Mouse (Mus musculus) erythroblast, adult 5-6 weeks (primary cell): Measurements from ENCODE around the gene Exoc5. TPM values are rescaled to one million over a fixed set of nuclear protein-coding genes. Genes with fewer than 3 reads are reported as not detected.

Source experiments
- ATAC-seq: replicated peaks from 2 replicates; pipeline ENCODE4 v1.8.0; 2016; ENCODE audit warnings: moderate number of reproducible peaks, mild to moderate bottlenecking, moderate TSS enrichment, inconsistent platforms; ENCODE audit not compliant: poor library complexity, low FRiP score, severe bottlenecking
- total RNA-seq, 2 experiments: library from RNA; stranded (forward) in 1 of 2; stranded (reverse) in 1 of 2; fragments of 150-400 nt in 1 of 2; fragments of 200-764, 138-1000 nt in 1 of 2; gene quantifications; 2 replicates each; pipeline versions ENCODE4 v1.2.3 to v1.2.4; 2015 to 2017; ENCODE audit warnings: low replicate concordance in 2 of 2

Exoc5 gene
- total RNA-seq, 2 experiments from 2014 or later, result 25.0 to 26.4 TPM

- no peak for ATAC-seq
Measured at GRCm38 (mm10) chr14:49008399-49009189, 57.9 kb downstream of the Exoc5 start.

- no peak for ATAC-seq
Measured at GRCm38 (mm10) chr14:49007979-49008378, 58.5 kb downstream of the Exoc5 start.

- no peak for ATAC-seq
Measured at GRCm38 (mm10) chr14:49001655-49002054, 64.8 kb downstream of the Exoc5 start.

- no peak for ATAC-seq
Measured at GRCm38 (mm10) chr14:48998795-48999194, 67.7 kb downstream of the Exoc5 start.

GRCm38 (mm10) chr14:48993861-48994260 is 72.6 kb downstream of the Exoc5 start:
- no peak for ATAC-seq

- no peak for ATAC-seq
Measured at GRCm38 (mm10) chr14:48992070-48992580, 74.3 kb downstream of the Exoc5 start.

GRCm38 (mm10) chr14:48991144-48991522 is 75.3 kb downstream of the Exoc5 start:
- ATAC-seq, result no peak

- ATAC-seq, result no peak
Measured at GRCm38 (mm10) chr14:48990471-48991143, 75.8 kb downstream of the Exoc5 start.

- no peak for ATAC-seq
Measured at GRCm38 (mm10) chr14:48989831-48990230, 76.6 kb downstream of the Exoc5 start.

- no peak for ATAC-seq
Measured at GRCm38 (mm10) chr14:48986231-48986630, 80.2 kb downstream of the Exoc5 start.

- no peak for ATAC-seq
Measured at GRCm38 (mm10) chr14:48985673-48986072, 80.8 kb downstream of the Exoc5 start.

GRCm38 (mm10) chr14:48978971-48979388 is 87.5 kb downstream of the Exoc5 start:
- ATAC-seq, result no peak

GRCm38 (mm10) chr14:48971546-48971945 is 94.9 kb downstream of the Exoc5 start:
- ATAC-seq, result no peak

GRCm38 (mm10) chr14:48968670-48969069 is 97.8 kb downstream of the Exoc5 start:
- ATAC-seq, result no peak

Other genes starting within 250 kb of the Exoc5 start
- 18.2 and 20.8 TPM in 2 replicates for gene Ap5m1, start 556 bp downstream of the Exoc5 start, total RNA-seq (2015; ENCODE audit: low replicate concordance)
- 13.9 and 18.5 TPM in 2 replicates for gene Ap5m1, start 556 bp downstream of the Exoc5 start, total RNA-seq (2017; ENCODE audit: low replicate concordance)
- 6.9 and 15.6 TPM in 2 replicates for gene Naa30, start 105.6 kb upstream of the Exoc5 start, total RNA-seq (2015; ENCODE audit: low replicate concordance)
- gene Naa30, start 105.6 kb upstream of the Exoc5 start, total RNA-seq (2017; ENCODE audit: low replicate concordance), result 8.4 and 13.1 TPM in 2 replicates
- not detected in 2 replicates for gene ccdc198, start 178.8 kb upstream of the Exoc5 start, total RNA-seq (2015; ENCODE audit: low replicate concordance)
- gene ccdc198, start 178.8 kb upstream of the Exoc5 start, total RNA-seq (2017; ENCODE audit: low replicate concordance), result not detected in 2 replicates